Mouse (Mus musculus) limb, embryonic 10.5 days (tissue): Measurements from ENCODE around the gene Tars. TPM values are rescaled to one million over a fixed set of nuclear protein-coding genes. Genes with fewer than 3 reads are reported as not detected.

ENCODE experiments used
- DNase-seq: peaks from one replicate; pipeline ENCODE4 v3.0.0-alpha.2; 2017; ENCODE audit warnings: low spot score
- H3K27ac ChIP-seq: fragments of 300-500 bp; sonication (generic); 2 replicates; pipeline ENCODE4 v1.5.1; 2016; ENCODE audit warnings: mild to moderate bottlenecking
- H3K27me3 ChIP-seq: fragments of 300-500 bp; sonication (generic); 2 replicates; pipeline ENCODE4 v1.6.1; 2016; ENCODE audit warnings: low read depth, mild to moderate bottlenecking; ENCODE audit not compliant: poor library complexity, severe bottlenecking
- H3K36me3 ChIP-seq: fragments of 300-500 bp; sonication (generic); 2 replicates; pipeline ENCODE4 v1.6.1; 2016; ENCODE audit warnings: mild to moderate bottlenecking, moderate library complexity
- H3K4me1 ChIP-seq: fragments of 300-500 bp; sonication (generic); 2 replicates; pipeline ENCODE4 v1.6.1; 2016
- H3K4me3 ChIP-seq: fragments of 300-500 bp; sonication (generic); 2 replicates; pipeline ENCODE4 v1.5.1; 2016; ENCODE audit warnings: mild to moderate bottlenecking, moderate library complexity
- H3K9me3 ChIP-seq: fragments of 300-500 bp; sonication (generic); replicated peaks from 2 replicates; pipeline ENCODE4 v1.6.1; 2016; ENCODE audit warnings: mild to moderate bottlenecking
- WGBS: fragments of 180-500 bp; shearing (Covaris S2); methylation state at CpG from one replicate; pipeline ENCODE4 v1.1.7; 2016; 5-methylcytosine and 5-hydroxymethylcytosine counted together
- polyA plus RNA-seq: library from polyadenylated mRNA; unstranded; fragments of >200 nt; fragmentation: Nextera tagmentation; extraction: Ambion mirVana; gene quantifications from 2 replicates; pipeline ENCODE4 v1.2.1, GENCODE M21; 2016

Tars gene
- polyA plus RNA-seq, 1 experiment from 2014 or later = 78.7 TPM

- 96% methylated on average over 16 of the region's 16 CpGs for WGBS
- Histone ChIP-seq H3K27ac (no peak overlapping the region), H3K9me3 (no peaks in the 10 kb centered on the region), H3K4me3 (no peak overlapping the region), H3K36me3 (peaks cover 91% of the 10 kb centered on the region), H3K27me3 (no peaks in the 10 kb centered on the region), H3K4me1 (no peaks in the 10 kb centered on the region)
- no peak for DNase-seq
These were observed 6.6 kb downstream of the Tars start for GRCm38 (mm10) chr15:11392903-11393302.

GRCm38 (mm10) chr15:11383796-11384195 lies 15.7 kb downstream of the Tars start:
- no peaks in the 10 kb centered on the region for H3K4me1 ChIP-seq
- H3K4me3 ChIP-seq = no peak overlapping the region
- no peaks in the 10 kb centered on the region for H3K9me3 ChIP-seq
- WGBS = 95% methylated on average over 21 of the region's 21 CpGs
- no peak for DNase-seq
- peaks cover 64% of the 10 kb centered on the region for H3K36me3 ChIP-seq
- no peaks in the 10 kb centered on the region for H3K27me3 ChIP-seq
- no peak overlapping the region for H3K27ac ChIP-seq

GRCm38 (mm10) chr15:11382585-11382984 lies 16.9 kb downstream of the Tars start:
- Histone ChIP-seq H3K4me1 (no peaks in the 10 kb centered on the region), H3K9me3 (no peaks in the 10 kb centered on the region), H3K36me3 (peaks cover 51% of the 10 kb centered on the region), H3K27me3 (no peaks in the 10 kb centered on the region), H3K4me3 (no peak overlapping the region), H3K27ac (no peak overlapping the region)
- WGBS = 90% methylated on average over 12 of the region's 12 CpGs
- no peak for DNase-seq

- no peak for DNase-seq
- Histone ChIP-seq H3K27ac (no peak overlapping the region), H3K4me1 (no peaks in the 10 kb centered on the region), H3K4me3 (no peak overlapping the region), H3K9me3 (no peaks in the 10 kb centered on the region), H3K36me3 (peaks cover 32% of the 10 kb centered on the region), H3K27me3 (no peaks in the 10 kb centered on the region)
- WGBS = 85% methylated on average over 8 of the region's 8 CpGs
These were observed 18.8 kb downstream of the Tars start for GRCm38 (mm10) chr15:11380616-11381015.

GRCm38 (mm10) chr15:11380087-11380530 lies 19.4 kb downstream of the Tars start:
- no peaks in the 10 kb centered on the region for H3K9me3 ChIP-seq
- H3K27me3 ChIP-seq = no peaks in the 10 kb centered on the region
- peaks cover 27% of the 10 kb centered on the region for H3K36me3 ChIP-seq
- no peak overlapping the region for H3K4me3 ChIP-seq
- WGBS = 53% methylated on average over 8 of the region's 8 CpGs
- peaks cover 3% of the 10 kb centered on the region; the same call in 1 of the 2 replicates for H3K4me1 ChIP-seq
- DNase-seq = no peak
- no peak overlapping the region for H3K27ac ChIP-seq

GRCm38 (mm10) chr15:11379431-11380086 lies 19.9 kb downstream of the Tars start:
- WGBS = 89% methylated on average over 8 of the region's 8 CpGs
- no peaks in the 10 kb centered on the region for H3K9me3 ChIP-seq
- no peak overlapping the region for H3K4me3 ChIP-seq
- H3K27ac ChIP-seq = no peak overlapping the region
- H3K36me3 ChIP-seq = peaks cover 21% of the 10 kb centered on the region
- peaks cover 8% of the 10 kb centered on the region; the same call in 1 of the 2 replicates for H3K4me1 ChIP-seq
- DNase-seq = no peak
- H3K27me3 ChIP-seq = no peaks in the 10 kb centered on the region

- Histone ChIP-seq H3K4me1 (peaks cover 8% of the 10 kb centered on the region; the same call in 1 of the 2 replicates), H3K4me3 (no peak overlapping the region), H3K36me3 (no peaks in the 10 kb centered on the region), H3K27me3 (no peaks in the 10 kb centered on the region), H3K9me3 (no peaks in the 10 kb centered on the region), H3K27ac (no peak overlapping the region)
- no peak for DNase-seq
- WGBS = 86% methylated on average over 7 of the region's 7 CpGs
These were observed 28.9 kb downstream of the Tars start for GRCm38 (mm10) chr15:11370477-11371085.

GRCm38 (mm10) chr15:11369572-11369971 lies 29.9 kb downstream of the Tars start:
- Histone ChIP-seq H3K36me3 (no peaks in the 10 kb centered on the region), H3K4me1 (no peaks in the 10 kb centered on the region), H3K9me3 (no peaks in the 10 kb centered on the region), H3K27ac (no peak overlapping the region), H3K4me3 (no peak overlapping the region), H3K27me3 (no peaks in the 10 kb centered on the region)
- no peak for DNase-seq
- WGBS = 86% methylated on average over 3 of the region's 3 CpGs

GRCm38 (mm10) chr15:11364795-11365194 lies 34.7 kb downstream of the Tars start:
- Histone ChIP-seq H3K4me3 (no peak overlapping the region), H3K27ac (no peak overlapping the region), H3K9me3 (no peaks in the 10 kb centered on the region), H3K36me3 (no peaks in the 10 kb centered on the region), H3K27me3 (no peaks in the 10 kb centered on the region), H3K4me1 (no peaks in the 10 kb centered on the region)
- 91% methylated on average over 1 of the region's 1 CpGs for WGBS
- DNase-seq = no peak

GRCm38 (mm10) chr15:11364112-11364511 lies 35.4 kb downstream of the Tars start:
- Histone ChIP-seq H3K27ac (no peak overlapping the region), H3K4me1 (no peaks in the 10 kb centered on the region), H3K9me3 (no peaks in the 10 kb centered on the region), H3K27me3 (no peaks in the 10 kb centered on the region), H3K4me3 (no peak overlapping the region), H3K36me3 (no peaks in the 10 kb centered on the region)
- DNase-seq = no peak
- 46% methylated on average over 2 of the region's 2 CpGs for WGBS

- Histone ChIP-seq H3K36me3 (no peaks in the 10 kb centered on the region), H3K4me3 (no peak overlapping the region), H3K9me3 (no peaks in the 10 kb centered on the region), H3K27ac (no peak overlapping the region), H3K27me3 (no peaks in the 10 kb centered on the region), H3K4me1 (no peaks in the 10 kb centered on the region)
- no peak for DNase-seq
- WGBS = 90% methylated on average over 5 of the region's 5 CpGs
These were observed 37.6 kb downstream of the Tars start for GRCm38 (mm10) chr15:11361824-11362223.

- H3K27me3 ChIP-seq = no peaks in the 10 kb centered on the region
- 0 out of 2 replicates have a peak, but pooled peaks cover 1% of the 10 kb centered on the region for H3K4me1 ChIP-seq
- no peak overlapping the region for H3K27ac ChIP-seq
- DNase-seq = no peak
- WGBS = 74% methylated on average over 1 of the region's 1 CpGs
- no peak overlapping the region for H3K4me3 ChIP-seq
- H3K36me3 ChIP-seq = no peaks in the 10 kb centered on the region
- no peaks in the 10 kb centered on the region for H3K9me3 ChIP-seq
These were observed 38.6 kb downstream of the Tars start for GRCm38 (mm10) chr15:11360888-11361287.

GRCm38 (mm10) chr15:11357501-11357900 lies 42.0 kb downstream of the Tars start:
- no peaks in the 10 kb centered on the region for H3K36me3 ChIP-seq
- no peak overlapping the region for H3K27ac ChIP-seq
- H3K4me1 ChIP-seq = 0 out of 2 replicates have a peak, but pooled peaks cover 2% of the 10 kb centered on the region
- no peak for DNase-seq
- 92% methylated on average over 2 of the region's 2 CpGs for WGBS
- no peaks in the 10 kb centered on the region for H3K9me3 ChIP-seq
- no peaks in the 10 kb centered on the region for H3K27me3 ChIP-seq
- no peak overlapping the region for H3K4me3 ChIP-seq
